Mouse (Mus musculus): ENCODE measurements around the gene Kcnj2. TPM values are rescaled to one million over a fixed set of nuclear protein-coding genes. Genes with fewer than 3 reads are reported as not detected.

Kcnj2 gene
- polyA plus RNA-seq (2021; fragmentation: Nextera tagmentation): 0.60 and 0.61 TPM in 2 replicates
- long read RNA-seq, experiment 1, partial matches to known transcripts: 3 of 3 reads
- long read RNA-seq, experiment 1, other reads (novel, unspliced or antisense): 0 of 3 reads
- long read RNA-seq, experiment 2, partial matches to known transcripts: 0 of 3 reads
- long read RNA-seq, experiment 2, other reads (novel, unspliced or antisense): 3 of 3 reads

DNA sequence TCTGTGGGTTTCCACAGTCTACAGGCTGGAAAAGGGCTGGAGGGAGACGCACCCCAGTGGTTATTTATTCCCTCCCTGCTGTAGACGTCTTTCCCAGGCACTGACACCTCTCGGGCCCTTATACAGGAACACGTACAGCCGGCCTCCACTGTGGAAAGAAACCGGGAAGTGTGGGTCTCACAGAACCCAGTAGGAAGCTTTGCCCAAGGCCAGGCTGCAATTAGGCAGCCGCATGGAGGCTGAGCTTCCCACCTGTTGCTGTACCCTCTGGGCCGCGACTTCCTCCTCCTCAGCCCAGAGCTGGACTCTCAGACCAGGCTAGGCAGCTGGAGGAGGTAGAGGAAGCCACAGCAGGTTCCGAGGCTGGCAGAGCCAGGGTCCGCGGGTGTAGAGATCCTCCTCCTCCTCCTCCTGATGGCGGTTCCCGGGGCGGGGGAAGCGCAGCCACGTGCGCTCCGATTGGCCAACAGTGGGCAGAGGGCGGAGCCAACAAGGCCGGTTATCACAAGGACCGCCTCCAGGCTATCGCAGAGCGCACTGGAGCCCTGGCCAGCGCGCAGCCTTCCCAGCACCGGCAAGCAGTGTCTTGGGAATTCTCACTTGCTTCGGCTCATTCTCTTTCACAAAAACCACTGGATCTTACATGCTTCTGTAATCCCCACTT lies at the start of gene Kcnj2:
Kcnj2 (plus strand) TSS at position 530 of the 664 bp plus-strand sequence.

Other genes starting within 250 kb of the Kcnj2 start
- gene Kcnj16, start 98.1 kb upstream of the Kcnj2 start, polyA plus RNA-seq (2021; fragmentation: Nextera tagmentation): 6.8 and 11.4 TPM in 2 replicates

Measured in left cerebral cortex, adult 6 months (tissue).